Mouse (Mus musculus): ENCODE results near the gene Zfp979.
"Not testable (repeated sequence)": the region's sequence is repeated elsewhere in the genome, so short reads cannot be mapped to it uniquely, and the experiment has no call there.

Gene Zfp979

GRCm38 (mm10) chr4:147642413-147642812 lies at the start of gene Zfp979:
TSS of gene Zfp979 (minus strand) at chr4:147642513.
- DNase-seq (ENCODE audit: low spot score in 2 of 2): not testable (repeated sequence)

- not testable (repeated sequence) for DNase-seq (ENCODE audit: low spot score in 2 of 2)
These were observed 12.9 kb upstream of the Zfp979 start for GRCm38 (mm10) chr4:147655245-147655644.

- not testable (repeated sequence) for DNase-seq (ENCODE audit: low spot score in 2 of 2)
These were observed 5.1 kb upstream of the Zfp979 start for GRCm38 (mm10) chr4:147647407-147647806.

- DNase-seq (ENCODE audit: low spot score in 2 of 2): not testable (repeated sequence)
These were observed 381 bp downstream of the Zfp979 start for GRCm38 (mm10) chr4:147641932-147642331.

- not testable (repeated sequence) for DNase-seq (ENCODE audit: low spot score in 2 of 2)
These were observed 8.5 kb downstream of the Zfp979 start for GRCm38 (mm10) chr4:147633818-147634262.

- not testable (repeated sequence) for DNase-seq (ENCODE audit: low spot score in 2 of 2)
These were observed 35.8 kb downstream of the Zfp979 start for GRCm38 (mm10) chr4:147606511-147606910.

- no peak for DNase-seq (ENCODE audit: low spot score in 2 of 2)
These were observed 36.8 kb downstream of the Zfp979 start for GRCm38 (mm10) chr4:147605521-147605920.

GRCm38 (mm10) chr4:147603806-147604205 lies 38.5 kb downstream of the Zfp979 start:
- DNase-seq (ENCODE audit: low spot score in 2 of 2): no peak

- DNase-seq (ENCODE audit: low spot score in 2 of 2): no peak
These were observed 40.4 kb downstream of the Zfp979 start for GRCm38 (mm10) chr4:147601881-147602280.

GRCm38 (mm10) chr4:147598831-147599230 lies 43.5 kb downstream of the Zfp979 start:
- no peak for DNase-seq (ENCODE audit: low spot score in 2 of 2)

- no peak for DNase-seq (ENCODE audit: low spot score in 2 of 2)
These were observed 44.6 kb downstream of the Zfp979 start for GRCm38 (mm10) chr4:147597685-147598084.

GRCm38 (mm10) chr4:147594630-147595029 lies 47.7 kb downstream of the Zfp979 start:
- not testable (repeated sequence) for DNase-seq (ENCODE audit: low spot score in 2 of 2)

GRCm38 (mm10) chr4:147586511-147587473 lies 55.5 kb downstream of the Zfp979 start:
- no peak for DNase-seq (ENCODE audit: low spot score in 2 of 2)

- DNase-seq (ENCODE audit: low spot score in 2 of 2): not testable (repeated sequence)
These were observed 62.9 kb downstream of the Zfp979 start for GRCm38 (mm10) chr4:147579371-147579770.

- not testable (repeated sequence) for DNase-seq (ENCODE audit: low spot score in 2 of 2)
These were observed 71.2 kb downstream of the Zfp979 start for GRCm38 (mm10) chr4:147571156-147571555.

GRCm38 (mm10) chr4:147565426-147566220 lies 76.7 kb downstream of the Zfp979 start:
- no peak for DNase-seq (ENCODE audit: low spot score in 2 of 2)

Measured in spleen, postnatal 10 days (tissue).